Mouse (Mus musculus) heart, postnatal 25 days (tissue): ENCODE data around the gene Gucy2d. TPM values are rescaled to one million over a fixed set of nuclear protein-coding genes. Genes with fewer than 3 reads are reported as not detected.
A peak's percentile ranks its signal among the peaks of the same experiment; 100 is the strongest.

ENCODE experiments used
- DNase-seq: peaks from one replicate; pipeline ENCODE4 v3.0.0; 2022; ENCODE audit warnings: low spot score
- intact Hi-C: fragments of 180-260 bp; cut with DNase I; formaldehyde crosslinking; loops from one replicate; pipeline ENCODE4 v1.15.1; 2025
- total RNA-seq, 2 experiments: library from RNA; stranded (reverse); gene quantifications; 2 replicates each; pipeline ENCODE4 v1.2.3; 2021

Gucy2d gene
- total RNA-seq, 2 experiments from 2014 or later: 0.08 TPM; not detected in 1

DNA sequence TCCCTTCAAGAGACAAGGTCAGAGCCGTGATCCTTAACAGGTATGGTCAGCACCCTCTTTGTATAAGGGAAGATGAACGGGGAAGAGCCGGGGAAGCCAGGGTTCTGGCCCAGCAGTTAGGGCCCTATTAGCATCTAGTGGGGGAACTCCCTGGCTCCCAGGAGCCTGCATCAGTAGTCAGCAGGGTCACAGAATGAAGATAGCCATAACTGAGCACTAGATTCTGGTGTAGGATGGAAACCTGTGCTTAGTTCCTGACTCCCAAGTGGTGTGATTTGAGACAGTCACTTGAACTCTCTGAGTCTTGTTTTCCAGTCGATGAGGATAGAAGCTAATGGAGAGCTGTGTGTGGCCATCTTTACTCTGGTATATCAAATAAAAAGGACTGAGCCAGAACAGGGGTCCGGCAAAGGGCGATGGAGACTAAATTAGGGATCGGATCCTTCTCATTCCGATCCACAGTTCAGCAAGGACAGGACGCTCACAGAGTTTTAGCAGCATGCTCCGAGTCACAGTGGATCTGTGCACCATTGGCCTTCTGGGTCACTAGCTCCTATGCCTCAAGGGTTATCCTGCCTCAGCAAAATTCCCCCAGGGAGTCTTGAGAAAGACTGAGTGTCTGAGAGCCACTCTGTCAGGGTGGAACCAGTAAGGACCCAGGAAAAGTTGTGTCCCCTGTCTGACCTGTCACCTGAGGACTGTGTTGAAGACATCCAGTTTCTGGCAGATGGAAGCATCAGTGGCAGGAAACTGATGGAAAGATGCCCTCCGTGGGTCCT lies 47.2 kb downstream of the Gucy2d start:
- intact Hi-C loops: loop anchor here (5.0 kb wide), 1 partner anchor 35 kb away; no protein-coding TSS in a partner anchor
- DNase-seq: no peak

DNA sequence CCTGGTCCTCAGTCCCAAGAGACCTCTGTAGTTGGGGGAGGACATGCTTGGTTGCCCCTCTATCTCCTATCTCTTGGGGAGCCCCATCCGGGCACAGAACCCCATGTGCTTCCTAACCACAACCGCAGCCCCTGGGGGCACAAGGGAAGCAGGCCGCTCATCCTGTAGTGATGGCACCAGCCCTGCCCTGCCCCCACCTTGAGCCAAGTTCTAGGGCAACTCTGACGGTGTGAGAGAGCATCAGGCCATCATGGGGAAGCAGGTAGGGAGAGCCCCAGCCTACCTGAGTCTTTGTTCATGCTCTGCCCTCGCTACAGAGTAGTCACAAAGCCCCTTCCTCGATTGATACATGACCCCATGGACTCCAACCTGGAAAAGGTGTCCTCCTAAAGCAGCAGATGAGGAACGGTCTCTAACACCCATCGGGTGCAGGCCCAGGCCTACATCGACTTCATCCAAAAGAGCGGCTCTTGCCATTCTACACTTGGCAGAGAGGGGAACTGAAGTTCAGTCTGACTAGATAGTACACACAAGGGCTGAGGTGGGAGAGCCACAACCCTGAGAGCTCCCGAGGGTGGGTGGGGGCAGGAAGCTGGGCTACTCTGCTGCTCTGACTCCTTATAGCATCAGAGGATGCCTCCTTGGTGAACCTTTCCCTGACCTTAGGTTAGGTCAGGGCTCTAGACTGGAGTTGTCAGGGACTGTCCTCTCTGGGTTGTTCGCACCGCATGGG lies 48.3 kb downstream of the Gucy2d start:
- intact Hi-C loops: loop anchor here (5.0 kb wide), 1 partner anchor 34 kb away; no protein-coding TSS in a partner anchor
- no peak for DNase-seq

DNA sequence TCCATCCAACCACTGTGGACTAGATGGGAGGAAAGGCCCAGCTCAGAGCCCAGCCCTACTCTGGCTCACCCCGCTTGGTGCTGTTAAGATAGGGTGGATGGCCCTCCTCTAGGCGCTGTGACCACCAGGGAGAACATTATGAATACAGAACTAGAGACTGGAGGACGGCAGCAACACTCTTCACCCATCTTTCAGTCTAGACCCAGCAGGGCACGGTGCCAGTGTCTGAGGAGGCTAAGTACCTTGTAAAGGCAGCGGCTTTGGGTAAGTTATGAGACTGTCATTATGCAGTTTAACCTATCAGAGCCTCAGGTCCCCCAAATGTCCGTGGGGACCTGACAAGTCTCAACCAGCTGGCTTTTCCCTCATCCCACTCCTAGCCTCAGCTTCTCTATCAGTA lies 48.9 kb downstream of the Gucy2d start, which contains the start of gene Lrrc32:
Gene Lrrc32, plus strand, starts transcription at position 153 of the 400 bp plus-strand sequence.
- intact Hi-C loops: loop anchor here (5.0 kb wide), 1 partner anchor 33 kb away; no protein-coding TSS in a partner anchor
- DNase-seq: no peak

DNA sequence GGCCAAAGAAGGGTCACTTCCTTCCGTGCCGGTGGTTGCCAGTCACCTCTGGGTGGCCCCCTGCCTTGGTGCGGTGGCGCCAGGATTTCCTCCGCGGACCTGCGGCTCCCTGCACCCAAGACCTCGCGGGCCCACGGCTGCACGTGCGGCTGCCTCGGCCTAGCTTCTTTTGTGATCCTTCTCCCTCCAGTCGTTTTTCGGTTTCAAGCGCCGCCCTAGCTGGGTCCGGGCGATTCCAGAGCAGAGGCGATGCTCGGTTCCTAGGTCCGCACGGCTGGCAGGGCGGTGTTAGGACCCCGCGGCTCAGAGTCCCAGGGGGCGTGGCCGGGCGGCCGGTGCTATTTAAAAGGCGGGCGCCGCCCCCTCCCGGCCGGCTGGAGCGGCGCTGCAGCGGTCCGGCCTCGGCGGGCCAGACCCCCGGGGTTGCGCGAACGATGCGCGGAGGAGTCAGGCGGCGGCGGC lies 49.4 kb downstream of the Gucy2d start:
- intact Hi-C loops: loop anchor here (2.0 to 5.0 kb wide), 2 partner anchors 33 to 53 kb away; no protein-coding TSS in a partner anchor

DNA sequence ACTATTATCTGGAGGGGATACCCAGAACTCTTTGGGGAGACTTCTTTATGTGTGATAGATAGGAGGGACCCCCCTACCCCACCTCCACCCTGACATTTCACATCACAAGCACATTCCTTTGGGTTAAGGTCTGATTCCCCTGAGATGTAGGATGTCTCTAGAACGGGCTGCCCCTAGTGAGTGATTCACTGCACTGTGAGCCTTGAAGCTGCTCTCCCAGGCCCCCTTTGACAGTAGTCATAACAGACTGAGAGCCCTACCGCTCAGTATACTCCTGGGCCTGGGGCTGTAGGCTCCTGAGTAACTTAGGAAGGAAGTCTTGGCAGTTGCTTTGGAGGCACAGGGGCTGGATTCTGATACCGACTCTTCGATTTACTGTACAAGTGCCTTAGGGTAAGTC lies 50.1 kb downstream of the Gucy2d start:
- intact Hi-C loops: loop anchor here (2.0 kb wide), 1 partner anchor 52 kb away; no protein-coding TSS in a partner anchor
- DNase-seq: no peak

More for the DNA sequence above, 49.4 kb downstream of the Gucy2d start:
- DNase-seq: peak; percentile 72

DNA sequence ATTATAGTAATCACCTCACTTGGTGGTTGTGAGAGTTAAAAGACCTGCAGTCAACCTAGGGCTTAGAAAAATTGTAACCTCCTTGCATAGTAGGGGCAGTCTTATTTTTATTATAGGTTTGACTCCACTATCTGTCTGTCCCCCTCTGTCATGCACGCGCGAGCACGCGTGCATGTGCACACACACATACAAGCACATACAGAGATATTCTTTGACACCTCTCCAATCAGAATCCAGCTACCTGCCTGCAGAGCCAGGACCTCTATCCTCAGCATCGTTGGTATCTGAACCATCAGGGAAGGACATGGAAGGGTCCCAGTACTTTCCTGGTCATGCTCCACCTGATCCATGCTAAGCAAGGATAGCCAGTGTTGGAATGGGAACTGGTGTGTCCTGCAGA lies 50.7 kb downstream of the Gucy2d start:
- intact Hi-C loops: loop anchor here (2.0 kb wide), 1 partner anchor 52 kb away; no protein-coding TSS in a partner anchor
- no peak for DNase-seq

DNA sequence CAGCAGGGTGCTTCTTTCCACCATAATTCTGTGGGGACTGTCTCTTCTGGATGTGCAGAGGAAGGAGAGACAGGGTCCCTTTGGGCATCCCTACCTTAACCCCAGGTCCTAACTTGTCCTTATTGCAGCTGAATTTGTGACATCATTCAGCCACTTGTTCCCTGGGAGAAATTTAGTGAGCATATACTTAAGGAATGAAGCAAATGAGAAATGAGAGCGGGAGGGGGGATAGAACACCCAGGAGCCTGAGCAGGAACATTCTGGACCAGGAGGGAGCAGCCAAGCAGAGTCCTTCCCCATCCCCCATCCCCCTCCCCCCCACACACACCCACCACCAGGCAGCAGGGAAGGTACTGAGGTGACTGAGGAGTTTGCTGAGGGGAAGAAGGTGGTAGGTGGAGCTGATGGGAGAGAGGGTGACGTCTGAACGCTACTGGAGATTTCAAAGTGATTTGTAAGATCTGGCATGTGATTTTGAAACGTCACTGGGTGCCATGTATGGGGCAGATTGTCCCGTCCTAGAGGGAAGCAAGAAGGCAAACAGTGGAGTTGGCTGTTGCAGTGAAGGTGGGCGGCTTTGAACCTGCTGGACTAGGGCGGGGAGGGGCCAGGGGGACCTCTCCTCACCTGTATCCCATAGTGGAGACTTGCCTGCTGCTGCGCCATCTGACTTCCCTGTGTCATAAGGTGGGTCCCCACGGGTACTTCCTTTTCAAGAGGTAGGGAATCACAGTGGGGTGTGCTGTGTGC lies 51.4 kb downstream of the Gucy2d start:
- no peak for DNase-seq
- intact Hi-C loops: loop anchor here (2.0 kb wide), 1 partner anchor 51 kb away; no protein-coding TSS in a partner anchor

DNA sequence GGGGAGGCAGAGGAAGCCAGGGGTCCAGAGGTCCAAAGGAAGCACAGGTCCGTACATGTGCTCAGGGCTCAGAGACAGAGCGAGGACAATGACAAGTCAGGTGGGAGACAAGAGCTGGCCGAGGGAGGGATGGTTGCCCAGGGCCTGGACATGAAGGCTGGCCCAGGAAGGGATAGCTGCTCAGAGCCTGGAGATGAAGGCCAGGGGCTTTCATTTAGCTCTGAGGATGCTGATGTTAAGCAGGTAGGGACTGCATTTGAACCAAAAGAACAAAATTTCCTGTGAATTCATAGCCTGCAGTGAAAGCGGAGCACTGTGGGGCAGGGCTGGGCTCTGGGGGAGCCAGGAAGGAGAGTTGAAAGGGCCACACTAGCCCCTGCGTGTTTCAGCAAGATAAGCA lies 52.1 kb downstream of the Gucy2d start:
- no peak for DNase-seq
- intact Hi-C loops: no loop called here

DNA sequence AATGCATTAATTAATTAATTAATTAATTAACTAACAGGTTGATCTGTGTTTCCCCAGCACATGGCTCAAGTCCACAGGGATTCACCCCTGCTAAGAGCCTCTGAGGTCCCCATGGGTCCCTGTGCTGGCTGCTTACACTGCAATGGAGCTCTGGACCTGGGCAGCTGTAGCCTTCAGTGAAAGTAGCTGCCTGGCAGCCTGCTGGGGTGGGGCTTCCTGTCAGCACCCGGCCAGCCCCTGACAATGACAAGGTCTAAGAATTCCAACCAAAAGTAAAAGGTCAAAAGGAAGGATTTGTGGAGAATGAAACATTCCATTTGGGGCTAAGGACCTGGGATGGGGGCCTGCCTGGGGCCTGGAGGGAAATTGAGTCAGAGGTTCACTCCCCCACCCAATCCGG lies 53.1 kb downstream of the Gucy2d start:
- DNase-seq: no peak
- intact Hi-C loops: no loop called here

DNA sequence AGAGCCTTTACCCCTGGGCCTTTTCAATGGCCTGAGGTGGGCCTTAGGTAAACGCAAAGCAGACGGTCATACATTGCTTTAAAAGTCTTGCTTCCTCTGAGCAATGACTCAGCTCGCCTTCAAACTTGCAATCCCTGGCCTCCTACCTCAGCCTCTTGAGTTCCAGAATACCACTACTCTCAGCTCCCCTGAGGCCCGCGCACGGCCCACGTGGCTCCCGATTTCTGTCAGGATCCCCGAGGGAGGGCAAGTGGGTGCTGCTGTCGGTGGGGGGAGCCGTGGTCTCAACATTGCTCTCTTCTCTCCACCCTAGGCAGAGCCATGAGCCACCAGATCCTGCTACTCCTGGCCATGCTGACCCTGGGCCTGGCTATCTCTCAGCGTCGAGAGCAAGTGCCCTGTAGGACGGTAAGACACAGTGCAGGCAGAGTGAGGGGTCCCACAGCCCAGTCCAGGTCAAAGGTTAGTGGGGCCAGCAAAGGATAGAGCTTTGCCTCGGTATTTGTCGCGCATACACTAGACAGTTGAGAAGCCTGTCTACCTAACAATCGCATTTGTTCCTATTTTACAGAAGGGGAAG lies 53.8 kb downstream of the Gucy2d start:
- intact Hi-C loops: no loop called here
- DNase-seq: no peak

DNA sequence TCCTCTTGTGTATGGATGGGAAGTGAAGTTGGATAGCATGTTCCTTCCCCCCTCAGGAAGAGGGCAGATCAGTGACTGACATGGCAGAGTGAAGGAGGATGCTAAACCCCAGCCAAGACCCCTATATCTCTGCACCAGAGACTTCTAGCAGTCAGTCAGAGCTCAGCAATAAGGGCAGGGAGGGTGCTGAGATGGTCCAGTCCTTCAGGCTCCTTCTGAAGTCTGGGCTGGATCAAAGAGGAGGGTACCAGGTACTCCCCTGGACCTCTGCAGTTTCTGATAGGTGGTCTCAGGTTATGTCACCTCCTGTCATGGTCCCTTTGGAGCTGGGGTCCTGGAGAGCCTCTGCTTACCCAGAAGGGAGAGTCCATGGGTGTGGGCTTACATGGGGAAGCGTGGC lies 55.4 kb downstream of the Gucy2d start:
- intact Hi-C loops: no loop called here
- DNase-seq: no peak

DNA sequence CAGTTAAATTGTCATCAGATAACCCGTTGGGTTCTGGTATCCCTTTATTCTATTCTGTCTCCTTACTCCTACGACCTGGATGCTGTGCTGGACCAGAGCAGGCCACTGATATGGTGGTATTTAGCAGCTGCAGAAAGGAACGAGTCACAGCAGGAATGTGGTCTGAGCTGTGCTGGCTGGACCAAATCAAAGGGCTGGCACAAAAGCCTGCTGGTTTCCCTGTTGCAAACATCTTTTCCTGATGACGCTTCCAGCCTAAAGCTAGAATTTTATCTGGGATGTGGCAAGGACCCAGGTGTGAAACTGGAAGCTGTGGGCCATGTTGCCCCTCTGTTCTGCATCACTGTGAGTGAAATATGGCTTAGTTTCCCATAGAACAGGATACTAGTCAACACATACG lies 57.2 kb downstream of the Gucy2d start:
- intact Hi-C loops: no loop called here
- no peak for DNase-seq

DNA sequence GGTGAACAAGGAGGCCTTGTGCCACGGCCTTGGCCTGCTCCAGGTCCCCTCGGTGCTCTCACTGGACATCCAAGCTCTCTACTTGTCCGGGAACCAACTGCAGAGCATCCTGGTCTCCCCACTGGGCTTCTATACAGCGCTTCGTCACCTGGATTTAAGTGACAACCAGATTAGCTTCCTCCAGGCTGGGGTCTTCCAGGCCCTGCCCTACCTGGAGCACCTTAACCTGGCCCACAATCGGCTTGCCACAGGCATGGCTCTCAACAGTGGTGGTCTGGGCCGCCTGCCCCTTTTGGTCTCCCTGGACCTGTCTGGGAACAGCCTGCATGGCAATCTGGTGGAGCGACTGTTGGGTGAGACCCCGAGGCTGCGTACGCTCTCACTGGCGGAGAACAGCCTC lies 57.9 kb downstream of the Gucy2d start:
- DNase-seq: no peak
- intact Hi-C loops: loop anchor here (2.0 kb wide), 1 partner anchor 25 kb away; no protein-coding TSS in a partner anchor

DNA sequence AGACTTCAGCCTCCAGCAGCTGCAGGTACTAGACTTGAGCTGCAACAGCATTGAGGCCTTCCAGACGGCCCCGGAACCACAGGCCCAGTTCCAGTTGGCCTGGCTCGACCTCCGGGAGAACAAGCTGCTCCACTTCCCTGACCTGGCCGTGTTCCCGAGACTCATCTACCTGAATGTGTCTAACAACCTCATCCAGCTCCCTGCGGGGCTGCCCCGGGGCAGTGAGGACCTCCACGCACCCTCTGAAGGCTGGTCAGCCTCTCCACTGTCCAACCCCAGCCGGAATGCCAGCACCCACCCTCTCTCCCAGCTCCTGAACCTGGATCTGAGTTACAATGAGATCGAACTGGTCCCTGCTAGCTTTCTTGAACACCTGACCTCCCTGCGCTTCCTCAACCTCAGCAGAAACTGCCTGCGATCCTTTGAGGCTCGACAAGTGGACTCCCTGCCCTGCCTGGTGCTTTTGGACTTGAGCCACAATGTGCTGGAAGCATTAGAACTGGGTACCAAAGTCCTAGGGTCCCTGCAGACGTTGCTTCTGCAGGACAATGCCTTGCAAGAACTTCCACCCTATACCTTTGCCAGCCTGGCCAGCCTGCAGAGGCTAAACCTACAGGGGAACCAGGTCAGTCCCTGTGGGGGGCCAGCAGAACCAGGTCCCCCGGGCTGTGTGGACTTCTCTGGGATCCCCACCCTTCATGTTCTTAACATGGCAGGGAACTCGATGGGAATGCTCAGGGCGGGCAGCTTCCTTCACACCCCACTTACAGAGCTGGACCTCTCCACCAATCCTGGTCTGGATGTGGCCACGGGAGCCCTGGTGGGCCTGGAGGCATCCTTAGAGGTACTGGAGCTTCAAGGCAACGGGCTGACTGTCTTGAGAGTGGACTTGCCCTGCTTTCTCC lies 58.7 kb downstream of the Gucy2d start:
- no peak for DNase-seq
- intact Hi-C loops: loop anchor here (2.0 kb wide), 1 partner anchor 24 kb away; no protein-coding TSS in a partner anchor

DNA sequence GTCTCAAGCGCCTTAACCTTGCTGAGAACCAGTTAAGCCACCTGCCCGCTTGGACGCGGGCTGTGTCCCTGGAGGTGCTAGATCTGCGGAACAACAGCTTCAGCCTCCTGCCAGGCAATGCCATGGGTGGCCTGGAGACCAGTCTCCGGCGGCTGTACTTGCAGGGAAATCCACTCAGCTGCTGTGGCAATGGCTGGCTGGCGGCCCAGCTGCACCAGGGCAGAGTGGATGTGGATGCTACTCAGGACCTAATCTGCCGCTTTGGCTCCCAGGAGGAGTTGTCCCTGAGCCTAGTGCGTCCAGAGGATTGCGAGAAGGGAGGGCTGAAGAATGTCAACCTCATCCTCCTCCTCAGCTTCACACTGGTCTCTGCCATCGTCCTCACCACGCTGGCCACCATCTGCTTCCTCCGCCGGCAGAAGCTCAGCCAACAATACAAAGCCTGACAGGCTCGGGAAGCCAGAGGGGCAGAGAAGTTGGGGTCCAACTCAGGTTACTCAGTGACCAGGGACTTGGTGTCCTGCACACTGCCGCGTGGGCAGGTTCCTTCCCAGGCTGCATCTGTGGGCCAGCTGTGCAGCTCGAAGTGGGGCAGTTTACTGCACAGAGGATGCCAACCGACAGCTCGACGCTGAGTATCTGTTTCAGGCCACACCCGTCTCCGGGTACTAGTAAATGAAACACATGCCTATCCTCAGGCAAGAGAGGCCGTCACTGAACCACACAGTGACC lies 59.5 kb downstream of the Gucy2d start:
- intact Hi-C loops: loop anchor here (2.0 kb wide), 1 partner anchor 23 kb away; no protein-coding TSS in a partner anchor
- no peak for DNase-seq

DNA sequence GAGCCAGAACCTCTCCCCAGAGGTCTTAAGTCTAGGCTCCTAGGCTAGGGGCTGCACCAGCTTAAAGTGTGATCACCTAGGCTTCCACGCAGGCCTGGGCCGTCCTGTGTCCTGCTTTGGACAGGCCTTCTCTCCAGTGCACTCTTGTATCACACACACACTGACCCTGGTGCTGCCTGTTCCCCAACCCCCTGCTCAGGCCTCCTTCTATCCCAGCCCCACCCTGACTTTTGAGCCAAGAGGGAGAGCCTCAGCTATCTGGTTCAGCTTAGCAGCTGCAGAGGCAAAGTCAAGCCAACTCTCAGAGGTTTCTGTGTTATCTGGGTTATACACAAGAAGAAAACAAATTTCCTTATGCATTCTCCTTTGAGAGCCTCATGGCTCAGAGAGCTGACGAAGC lies 60.3 kb downstream of the Gucy2d start:
- DNase-seq: peak; percentile 77
- intact Hi-C loops: no loop called here

DNA sequence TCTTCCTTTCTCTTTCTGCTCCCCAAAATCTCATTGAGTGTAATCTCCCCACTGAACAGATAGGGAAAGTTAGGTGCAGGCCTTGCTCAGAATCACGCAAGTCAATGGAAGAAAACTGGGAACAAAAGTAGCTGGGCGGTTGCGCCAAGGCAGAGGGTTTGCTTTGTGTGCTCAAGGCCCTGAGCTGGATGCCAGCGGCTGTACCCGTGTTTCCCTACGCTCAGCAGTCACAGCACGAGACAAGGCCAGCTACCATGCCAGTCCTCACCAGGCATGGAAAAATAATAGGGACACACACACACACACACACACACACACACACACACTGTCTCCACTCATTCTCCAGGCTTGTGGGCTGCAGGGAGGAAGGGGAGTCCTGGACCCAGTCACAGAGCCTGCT lies 60.9 kb downstream of the Gucy2d start:
- no peak for DNase-seq
- intact Hi-C loops: no loop called here

DNA sequence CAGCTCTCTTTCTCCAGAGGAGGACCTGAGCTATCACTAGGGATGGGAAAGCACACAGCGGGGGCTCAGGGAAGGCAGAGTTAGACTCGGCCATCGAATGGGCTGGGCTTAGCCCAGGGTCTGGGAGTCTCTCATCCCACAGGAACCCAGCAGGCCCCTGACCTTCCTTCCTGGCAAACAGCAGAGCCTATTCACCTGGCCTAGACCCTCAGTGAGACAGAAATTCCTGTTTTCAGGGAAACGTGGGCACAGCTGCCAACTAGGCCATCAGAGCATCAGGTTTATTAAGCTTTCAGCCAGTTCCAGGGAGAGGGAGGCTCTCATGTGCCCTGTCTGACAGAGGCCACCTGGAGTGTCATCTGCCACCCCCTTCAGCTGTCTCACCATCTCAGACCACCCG lies 62.7 kb downstream of the Gucy2d start:
- DNase-seq: no peak
- intact Hi-C loops: no loop called here
